Mouse (Mus musculus) heart, adult 18-20 months (tissue): ENCODE measurements around the gene Ces1f. TPM values are rescaled to one million over a fixed set of nuclear protein-coding genes. Genes with fewer than 3 reads are reported as not detected.
"Not testable (repeated sequence)": the region's sequence is repeated elsewhere in the genome, so short reads cannot be mapped to it uniquely, and the experiment has no call there.

Experiments
- DNase-seq, 2 experiments: peaks; one replicate each; pipeline ENCODE4 v3.0.0; 2021 to 2022; ENCODE audit warnings: mixed read lengths in 1 of 2
- long read RNA-seq, 2 experiments: library from polyadenylated mRNA; stranded (forward); transcript quantifications; one replicate each; pipeline ENCODE4 v2.0.0; 2021
- total RNA-seq, 2 experiments: library from RNA; stranded (reverse); gene quantifications; 2 replicates each; pipeline ENCODE4 v1.2.3; 2021

Ces1f gene
- total RNA-seq = 1 to 10 TPM in 1 of 2 experiments, under 1 TPM in 1; 0.50 to 3.3 TPM
- long read RNA-seq, experiment 1 = 0 reads
- long read RNA-seq, experiment 2, partial matches to known transcripts = 0 of 2 reads
- long read RNA-seq, experiment 2, other reads (novel, unspliced or antisense) = 0 of 2 reads

GRCm38 (mm10) chr8:93279556-93279955, at the start of gene Ces1f:
Gene Ces1f (minus strand): TSS chr8:93279747.
- DNase-seq = no peak

GRCm38 (mm10) chr8:93325123-93325522, 45.6 kb upstream of the Ces1f start:
- no peak for DNase-seq

GRCm38 (mm10) chr8:93317031-93317430, 37.5 kb upstream of the Ces1f start:
- DNase-seq = no peak

- DNase-seq = no peak
Observed at GRCm38 (mm10) chr8:93315557-93315956, 36.0 kb upstream of the Ces1f start.

GRCm38 (mm10) chr8:93283896-93284295, 4.3 kb upstream of the Ces1f start:
- DNase-seq = no peak

GRCm38 (mm10) chr8:93282349-93282748, 2.8 kb upstream of the Ces1f start:
- DNase-seq = no peak

GRCm38 (mm10) chr8:93278176-93278805, 1.3 kb downstream of the Ces1f start:
- DNase-seq = no peak

- DNase-seq = no peak
Observed at GRCm38 (mm10) chr8:93274609-93275008, 4.9 kb downstream of the Ces1f start.

- peak; percentile 7 to 30 for DNase-seq
Observed at GRCm38 (mm10) chr8:93273321-93273720, 6.2 kb downstream of the Ces1f start.

GRCm38 (mm10) chr8:93272686-93273085, 6.9 kb downstream of the Ces1f start:
- DNase-seq = peak; percentile 46 to 57

GRCm38 (mm10) chr8:93261436-93261835, 18.1 kb downstream of the Ces1f start:
- DNase-seq = no peak

- no peak for DNase-seq
Observed at GRCm38 (mm10) chr8:93252400-93252925, 27.1 kb downstream of the Ces1f start.

GRCm38 (mm10) chr8:93246057-93246456, 33.5 kb downstream of the Ces1f start:
- no peak for DNase-seq

GRCm38 (mm10) chr8:93239884-93240283, 39.7 kb downstream of the Ces1f start:
- no peak for DNase-seq

GRCm38 (mm10) chr8:93235681-93236080, 43.9 kb downstream of the Ces1f start:
- DNase-seq = no peak

- DNase-seq = no peak
Observed at GRCm38 (mm10) chr8:93234706-93235105, 44.8 kb downstream of the Ces1f start.

GRCm38 (mm10) chr8:93234068-93234467, 45.5 kb downstream of the Ces1f start:
- DNase-seq = no peak

- DNase-seq = no peak
Observed at GRCm38 (mm10) chr8:93229446-93229845, 50.1 kb downstream of the Ces1f start, which contains the start of gene Ces1e. Gene Ces1e (minus strand): TSS chr8:93229619.

GRCm38 (mm10) chr8:93228673-93229370, 50.7 kb downstream of the Ces1f start:
- no peak for DNase-seq

GRCm38 (mm10) chr8:93226471-93226870, 53.1 kb downstream of the Ces1f start:
- not testable (repeated sequence) for DNase-seq

- DNase-seq = no peak
Observed at GRCm38 (mm10) chr8:93221896-93222295, 57.7 kb downstream of the Ces1f start.

GRCm38 (mm10) chr8:93217867-93218266, 61.7 kb downstream of the Ces1f start:
- DNase-seq = peak in 1 of 2 experiments; percentile 34

- DNase-seq = peak; percentile 68 to 87
Observed at GRCm38 (mm10) chr8:93217375-93217774, 62.2 kb downstream of the Ces1f start.
